Mouse (Mus musculus) heart, embryonic 15.5 days (tissue): Measurements from ENCODE around the gene Gm10277. TPM values are rescaled to one million over a fixed set of nuclear protein-coding genes. Genes with fewer than 3 reads are reported as not detected.
A peak's percentile ranks its signal among the peaks of the same experiment; 100 is the strongest.

Experiments used
- ATAC-seq: fragments of 200-750 bp; cut with Nextera tagmentation; replicated peaks from 2 replicates; pipeline ENCODE4 v1.8.0; 2017; ENCODE audit warnings: low read depth, moderate TSS enrichment; ENCODE audit not compliant: insufficient number of reproducible peaks, insufficient read depth, low FRiP score
- H3K27ac ChIP-seq: fragments of 300-500 bp; sonication (generic); 2 replicates; pipeline ENCODE4 v1.5.1; 2015; ENCODE audit warnings: mild to moderate bottlenecking, inconsistent platforms
- H3K27me3 ChIP-seq: fragments of 300-500 bp; sonication (generic); 2 replicates; pipeline ENCODE4 v1.6.1; 2015; ENCODE audit warnings: inconsistent platforms
- H3K36me3 ChIP-seq: fragments of 300-500 bp; sonication (generic); 2 replicates; pipeline ENCODE4 v1.6.1; 2015; ENCODE audit warnings: mild to moderate bottlenecking, inconsistent platforms
- H3K4me1 ChIP-seq: fragments of 300-500 bp; sonication (generic); replicated peaks from 2 replicates; pipeline ENCODE4 v1.6.1; 2015; ENCODE audit warnings: inconsistent platforms
- H3K4me2 ChIP-seq: fragments of 300-500 bp; sonication (generic); 2 replicates; pipeline ENCODE4 v1.6.1; 2015; ENCODE audit warnings: inconsistent platforms, mild to moderate bottlenecking, moderate library complexity
- H3K4me3 ChIP-seq: fragments of 300-500 bp; sonication (generic); 2 replicates; pipeline ENCODE4 v1.5.1; 2015; ENCODE audit warnings: mild to moderate bottlenecking, inconsistent platforms
- H3K9ac ChIP-seq: fragments of 300-500 bp; sonication (generic); 2 replicates; pipeline ENCODE4 v1.6.1; 2015; ENCODE audit warnings: mild to moderate bottlenecking, inconsistent platforms
- H3K9me3 ChIP-seq: fragments of 300-500 bp; sonication (generic); replicated peaks from 2 replicates; pipeline ENCODE4 v1.6.1; 2016; ENCODE audit warnings: inconsistent platforms
- WGBS: fragments of 180-500 bp; shearing (Covaris S2); methylation state at CpG from one replicate; pipeline ENCODE4 v1.1.7; 2015; ENCODE audit warnings: mixed read lengths; 5-methylcytosine and 5-hydroxymethylcytosine counted together
- polyA plus RNA-seq: library from polyadenylated mRNA; unstranded; fragments of >200 nt; fragmentation: Nextera tagmentation; extraction: Ambion mirVana; gene quantifications from 2 replicates; pipeline ENCODE4 v1.2.1, GENCODE M21; 2015

Gm10277 gene
- polyA plus RNA-seq, 1 experiment from 2014 or later = 0.93 TPM

DNA sequence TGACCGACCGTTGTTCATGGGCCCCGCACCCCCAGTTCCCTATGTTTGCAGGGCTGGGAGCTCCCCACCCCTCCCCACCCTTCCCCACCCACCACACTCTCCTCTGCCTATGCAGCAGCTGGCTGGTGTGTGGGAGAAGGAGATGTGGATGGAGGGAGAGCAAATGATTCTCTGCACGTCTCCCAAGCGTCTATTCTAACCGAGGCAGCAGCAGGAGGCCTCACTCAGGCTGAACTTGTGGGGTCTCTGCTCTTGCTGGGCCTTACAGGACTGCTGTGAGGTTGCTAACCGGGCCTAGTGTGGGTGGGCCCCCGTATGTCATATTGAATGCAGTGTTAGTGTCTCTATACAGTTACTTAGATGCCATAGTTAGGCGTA lies 12.9 kb upstream of the Gm10277 start:
- Histone ChIP-seq H3K27me3 (no peaks in the 10 kb centered on the region), H3K9me3 (no peaks in the 10 kb centered on the region), H3K36me3 (no peaks in the 10 kb centered on the region), H3K4me3 (peak overlapping the region; percentile 56), H3K9ac (peak overlapping the region; percentile 37), H3K27ac (peak overlapping the region; percentile 99), H3K4me1 (peaks cover 55% of the 10 kb centered on the region), H3K4me2 (peak overlapping the region; percentile 81)
- WGBS = 21% methylated on average over 9 of the region's 9 CpGs
- no peak for ATAC-seq

DNA sequence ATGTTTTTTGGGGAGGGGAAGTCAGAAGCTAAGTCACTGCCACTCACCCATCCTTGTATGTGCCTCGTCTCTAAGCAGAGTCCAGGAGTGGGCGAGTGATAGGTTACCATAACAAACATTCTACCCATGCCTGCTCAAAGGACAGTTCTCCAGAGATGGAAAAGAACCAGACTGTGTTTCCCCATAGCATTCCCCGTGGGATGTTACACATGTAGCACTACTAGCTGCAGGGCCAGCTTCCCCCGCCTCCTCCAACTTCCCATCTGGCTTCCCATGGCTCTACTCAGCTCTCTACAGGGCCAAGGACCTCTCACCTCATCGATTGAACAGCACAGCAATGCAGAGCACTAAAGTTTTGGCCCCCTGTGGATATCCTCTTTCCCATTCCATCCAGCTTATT lies 7.7 kb upstream of the Gm10277 start:
- no peak overlapping the region for H3K4me3 ChIP-seq
- H3K4me1 ChIP-seq = peaks cover 45% of the 10 kb centered on the region
- no peaks in the 10 kb centered on the region for H3K9me3 ChIP-seq
- no peak overlapping the region for H3K4me2 ChIP-seq
- H3K9ac ChIP-seq = no peak overlapping the region
- no peak overlapping the region for H3K27ac ChIP-seq
- H3K27me3 ChIP-seq = no peaks in the 10 kb centered on the region
- ATAC-seq = no peak
- no peaks in the 10 kb centered on the region for H3K36me3 ChIP-seq
- 67% methylated on average over 5 of the region's 5 CpGs for WGBS

DNA sequence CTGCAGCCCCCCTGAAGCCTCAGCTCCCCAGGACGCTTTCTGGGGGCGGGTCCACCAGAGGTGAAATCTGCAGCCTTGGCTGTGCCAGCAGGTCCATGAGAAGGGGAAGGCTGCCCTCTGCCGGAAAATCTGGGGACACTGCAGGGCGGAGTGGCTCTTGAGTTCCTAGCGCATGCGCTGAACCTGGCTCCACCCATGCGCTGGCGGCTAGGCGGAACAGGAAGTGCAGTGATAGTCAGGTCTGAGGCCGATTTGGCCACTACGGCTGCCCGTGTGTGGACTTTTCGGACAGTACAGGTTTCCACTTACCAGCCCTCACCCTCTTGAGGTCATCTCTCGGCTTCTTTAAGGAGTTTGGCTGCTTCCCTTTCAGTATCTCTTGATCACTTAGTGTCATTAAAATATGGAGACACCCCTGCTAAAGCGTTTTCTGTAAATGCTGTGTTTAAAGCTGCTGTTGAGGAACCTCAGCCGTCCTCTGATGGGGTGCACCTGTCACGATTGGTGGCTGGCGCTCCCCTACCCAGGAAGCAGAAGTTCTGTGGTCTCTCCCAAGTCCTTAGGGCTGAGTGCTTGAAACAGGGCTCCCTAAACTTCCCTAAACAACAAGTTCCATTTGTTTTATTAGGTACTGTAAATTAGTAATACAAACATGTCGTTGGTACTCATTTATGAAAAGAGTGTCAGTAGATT lies 5.8 kb upstream of the Gm10277 start:
- Histone ChIP-seq H3K9me3 (no peaks in the 10 kb centered on the region), H3K4me2 (peak overlapping the region; percentile 75), H3K27me3 (no peaks in the 10 kb centered on the region), H3K4me3 (peak overlapping the region; percentile 53), H3K36me3 (no peaks in the 10 kb centered on the region), H3K27ac (peak overlapping the region; percentile 89), H3K4me1 (peaks cover 45% of the 10 kb centered on the region), H3K9ac (peak overlapping the region; percentile 52)
- whole genome bisulfite sequencing = 4% methylated on average over 19 of the region's 19 CpGs
- peak; percentile 81 for ATAC-seq

DNA sequence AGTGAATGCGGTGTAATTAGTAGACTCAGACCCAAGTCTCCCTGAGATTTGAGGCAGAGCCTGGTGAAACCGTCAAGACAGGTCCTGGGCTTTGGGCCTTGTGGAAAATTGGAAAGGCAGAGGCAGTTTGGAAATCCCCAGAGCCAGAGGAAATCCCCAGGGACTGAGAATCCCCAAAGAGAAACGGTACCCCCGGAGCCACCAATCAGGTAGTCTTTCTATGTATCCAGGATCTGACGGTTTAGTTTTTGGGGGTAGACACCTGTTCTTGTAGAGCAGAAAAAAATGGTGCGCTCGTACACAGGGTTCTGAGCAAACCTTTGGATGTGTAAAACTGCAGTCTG lies 5.0 kb upstream of the Gm10277 start:
- Histone ChIP-seq H3K4me1 (peaks cover 45% of the 10 kb centered on the region), H3K9me3 (no peaks in the 10 kb centered on the region), H3K27me3 (no peaks in the 10 kb centered on the region), H3K9ac (peak overlapping the region; percentile 23; the same call in 1 of the 2 replicates), H3K27ac (peak overlapping the region; percentile 89), H3K36me3 (no peaks in the 10 kb centered on the region), H3K4me2 (peak overlapping the region; percentile 75; the same call in 1 of the 2 replicates), H3K4me3 (no peak overlapping the region)
- no peak for ATAC-seq
- 57% methylated on average over 7 of the region's 7 CpGs for WGBS

DNA sequence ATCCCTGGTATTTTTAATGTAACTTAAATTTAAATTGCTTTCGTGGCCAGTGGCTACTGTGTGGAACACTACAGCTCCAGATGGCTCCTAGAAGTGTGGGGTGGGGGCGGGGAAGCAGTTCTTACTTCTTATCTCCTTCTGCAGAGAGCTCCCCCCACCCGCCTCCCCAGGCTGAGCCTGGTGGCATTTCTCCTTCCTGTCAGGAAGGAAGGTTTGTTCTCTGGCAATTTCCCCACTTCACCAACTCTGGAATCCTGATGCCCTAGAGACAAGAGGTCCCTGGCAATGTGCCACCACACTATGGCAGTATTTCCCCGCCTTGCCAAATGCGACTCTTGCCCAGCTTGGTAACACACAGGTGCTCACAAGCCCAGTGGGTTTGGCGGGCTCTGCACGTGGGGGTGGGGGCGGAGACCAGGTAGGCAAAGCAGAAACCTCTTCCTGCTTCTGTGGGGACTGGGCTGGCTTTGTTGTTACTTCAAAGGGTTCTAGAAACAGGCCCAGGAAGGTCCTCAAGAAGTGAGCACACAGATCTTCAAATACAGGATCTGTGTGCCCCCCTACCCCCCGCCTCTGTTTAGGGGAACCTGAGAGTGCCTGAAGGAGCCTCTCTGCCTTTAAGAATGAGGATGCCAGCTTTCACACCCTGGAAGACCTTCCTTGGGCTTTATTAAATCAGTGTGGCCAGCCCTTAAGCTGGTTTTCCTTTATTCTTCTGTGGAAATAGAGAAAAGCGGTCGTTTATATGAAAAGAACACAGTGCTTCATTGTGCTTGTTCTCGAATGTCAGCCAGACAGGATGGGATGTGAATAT lies 4.4 kb upstream of the Gm10277 start:
- Histone ChIP-seq H3K9ac (0 out of 2 replicates have a peak overlapping the region, but pooled peaks have one; percentile 4), H3K36me3 (no peaks in the 10 kb centered on the region), H3K4me2 (peak overlapping the region; percentile 14), H3K27me3 (no peaks in the 10 kb centered on the region), H3K4me3 (no peak overlapping the region), H3K4me1 (peaks cover 45% of the 10 kb centered on the region), H3K9me3 (no peaks in the 10 kb centered on the region), H3K27ac (peak overlapping the region; percentile 89)
- WGBS = 28% methylated on average over 12 of the region's 12 CpGs
- no peak for ATAC-seq

DNA sequence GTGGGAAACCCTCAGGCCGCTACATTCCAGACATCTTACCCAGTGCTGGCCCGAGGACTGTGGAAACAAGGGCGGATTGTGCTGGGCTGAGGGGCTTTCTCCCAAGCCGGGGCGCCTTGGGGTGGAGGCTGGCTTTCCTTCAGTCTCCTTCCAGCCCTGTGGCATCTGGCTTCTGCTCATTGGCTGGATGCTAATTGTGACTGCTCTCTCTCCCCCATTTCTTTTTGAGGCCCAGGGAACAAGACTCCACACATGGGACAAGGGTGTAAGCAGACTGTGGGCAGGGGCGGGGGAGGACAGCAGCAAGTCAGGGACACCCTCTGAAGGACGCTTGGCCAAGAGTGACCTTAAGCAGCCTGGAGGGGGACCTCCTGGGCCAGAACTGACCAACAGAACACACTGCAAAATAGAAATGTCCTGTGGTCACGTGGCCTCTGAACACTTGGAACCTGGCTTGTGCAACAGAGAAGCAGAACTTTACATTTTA lies 3.7 kb upstream of the Gm10277 start:
- no peaks in the 10 kb centered on the region for H3K27me3 ChIP-seq
- peak overlapping the region; percentile 14; the same call in 1 of the 2 replicates for H3K4me2 ChIP-seq
- H3K4me3 ChIP-seq = no peak overlapping the region
- WGBS = 23% methylated on average over 8 of the region's 8 CpGs
- H3K27ac ChIP-seq = peak overlapping the region; percentile 89
- H3K36me3 ChIP-seq = no peaks in the 10 kb centered on the region
- H3K9ac ChIP-seq = 0 out of 2 replicates have a peak overlapping the region, but pooled peaks have one; percentile 24
- H3K4me1 ChIP-seq = peaks cover 50% of the 10 kb centered on the region
- 0 out of 2 replicates have a peak, but pooled peaks have one; percentile 40 for ATAC-seq
- H3K9me3 ChIP-seq = no peaks in the 10 kb centered on the region

DNA sequence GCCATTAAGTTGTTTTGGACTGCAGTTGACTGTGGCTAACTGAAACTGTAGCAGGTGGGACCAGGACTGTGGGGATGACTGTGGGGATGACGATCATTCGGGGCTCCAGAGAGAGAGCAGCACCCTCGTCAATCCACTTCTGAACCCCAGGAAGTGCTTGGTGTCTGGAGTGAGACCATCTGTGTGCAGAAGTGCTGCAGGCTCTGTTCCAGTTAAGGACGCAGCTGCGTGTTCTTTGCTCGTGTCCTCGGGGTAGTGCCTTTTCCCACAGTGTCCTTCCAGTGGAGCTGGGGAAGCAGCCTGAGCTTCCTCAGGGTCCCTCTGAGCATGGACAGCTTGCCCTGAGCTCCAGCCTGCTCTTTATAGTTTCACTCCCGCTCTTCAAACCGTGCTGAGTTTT lies 2.7 kb upstream of the Gm10277 start:
- no peaks in the 10 kb centered on the region for H3K27me3 ChIP-seq
- no peaks in the 10 kb centered on the region for H3K9me3 ChIP-seq
- peak overlapping the region; percentile 34 for H3K9ac ChIP-seq
- H3K27ac ChIP-seq = peak overlapping the region; percentile 89
- peak overlapping the region; percentile 26; the same call in 1 of the 2 replicates for H3K4me2 ChIP-seq
- no peaks in the 10 kb centered on the region for H3K36me3 ChIP-seq
- peaks cover 60% of the 10 kb centered on the region for H3K4me1 ChIP-seq
- WGBS = 16% methylated on average over 9 of the region's 9 CpGs
- no peak overlapping the region for H3K4me3 ChIP-seq
- ATAC-seq = no peak

DNA sequence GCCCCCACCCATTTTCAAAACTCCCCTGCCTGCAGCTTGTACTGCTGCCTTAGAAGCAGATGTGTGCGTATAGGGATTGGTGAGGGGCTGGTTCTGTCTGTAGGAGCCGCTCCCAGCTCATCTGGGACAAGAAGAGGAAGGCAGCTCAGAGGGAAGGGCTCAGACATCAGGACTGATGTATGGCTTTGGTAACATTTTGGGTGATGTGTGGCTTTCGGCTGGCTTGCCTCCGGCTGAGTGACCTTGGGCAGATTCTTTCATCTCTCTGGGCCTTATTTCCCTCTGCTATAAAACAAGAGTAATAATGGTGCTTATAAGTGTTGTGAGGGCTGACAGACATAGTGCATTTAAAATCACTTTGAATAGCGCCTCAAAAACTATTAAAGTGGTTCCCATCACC lies 2.0 kb upstream of the Gm10277 start:
- H3K27ac ChIP-seq = no peak overlapping the region
- H3K4me1 ChIP-seq = peaks cover 68% of the 10 kb centered on the region
- 92% methylated on average over 5 of the region's 5 CpGs for WGBS

DNA sequence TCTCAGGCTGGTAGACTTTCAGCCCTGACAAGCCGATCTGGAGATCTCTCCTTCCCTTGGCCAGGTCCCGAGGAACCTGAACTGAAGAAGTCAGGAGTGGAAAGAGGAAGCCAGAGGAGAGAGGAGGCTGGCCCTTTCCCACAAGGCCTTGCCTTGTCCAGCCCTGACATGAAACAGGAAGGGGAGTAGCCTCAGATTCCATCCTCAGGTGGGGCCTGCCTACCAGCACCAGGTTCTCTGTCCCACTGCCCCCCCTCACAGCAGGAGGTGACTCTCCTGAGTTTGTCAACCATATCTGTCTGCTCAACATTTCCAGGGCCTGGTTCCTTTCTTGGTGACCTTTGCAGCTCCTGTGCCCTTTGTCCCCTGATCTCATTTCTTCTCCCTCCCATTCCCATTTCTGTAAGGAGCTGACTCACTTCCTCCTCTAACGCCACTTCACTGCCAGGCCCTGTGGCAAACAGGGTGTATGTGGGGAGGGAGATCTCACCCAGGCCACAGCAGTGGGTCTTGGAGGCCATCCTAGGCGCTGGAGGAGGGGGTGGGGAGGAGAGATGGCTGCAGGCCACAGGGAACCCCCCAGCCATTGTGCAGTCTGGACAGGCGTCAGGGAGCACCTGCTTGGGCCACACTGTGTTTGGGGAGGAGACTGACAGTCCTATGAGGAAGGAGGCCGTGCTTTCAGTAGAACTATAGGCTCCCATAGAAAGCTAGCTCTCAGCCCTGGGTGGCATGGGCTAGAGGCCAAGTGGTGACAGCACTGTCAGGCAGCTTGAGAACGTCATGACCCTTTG lies 1.6 kb downstream of the Gm10277 start:
- no peaks in the 10 kb centered on the region for H3K36me3 ChIP-seq
- peak overlapping the region; percentile 38 for H3K4me2 ChIP-seq
- 22% methylated on average over 7 of the region's 7 CpGs for WGBS
- no peaks in the 10 kb centered on the region for H3K27me3 ChIP-seq
- peak overlapping the region; percentile 44 for H3K9ac ChIP-seq
- H3K4me1 ChIP-seq = peaks cover 70% of the 10 kb centered on the region
- no peaks in the 10 kb centered on the region for H3K9me3 ChIP-seq
- no peak overlapping the region for H3K4me3 ChIP-seq
- ATAC-seq = peak; percentile 16
- H3K27ac ChIP-seq = peak overlapping the region; percentile 93

More for the DNA sequence above, 2.0 kb upstream of the Gm10277 start:
- no peaks in the 10 kb centered on the region for H3K9me3 ChIP-seq
- no peak overlapping the region for H3K4me3 ChIP-seq
- H3K9ac ChIP-seq = no peak overlapping the region
- H3K27me3 ChIP-seq = no peaks in the 10 kb centered on the region
- no peak for ATAC-seq
- no peaks in the 10 kb centered on the region for H3K36me3 ChIP-seq
- no peak overlapping the region for H3K4me2 ChIP-seq

DNA sequence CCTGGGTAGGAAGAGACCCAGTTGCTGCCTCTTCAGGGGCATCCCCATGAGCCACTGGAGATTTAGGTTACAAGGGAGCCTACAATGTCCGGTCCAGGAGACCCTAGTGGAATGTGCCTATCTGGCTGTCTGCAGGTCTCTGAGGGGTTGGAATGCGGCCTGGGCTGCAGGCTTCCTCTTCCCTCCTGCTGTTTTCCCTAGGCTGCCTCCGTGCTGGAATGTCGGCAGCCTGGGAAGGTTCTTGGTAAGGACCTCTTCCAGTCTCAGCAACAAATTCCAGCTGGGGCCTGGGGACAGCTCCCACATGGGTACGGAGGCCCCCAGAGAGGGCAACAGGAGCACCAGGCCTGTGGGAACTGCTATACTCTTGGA lies 2.2 kb downstream of the Gm10277 start:
- no peaks in the 10 kb centered on the region for H3K9me3 ChIP-seq
- H3K4me3 ChIP-seq = no peak overlapping the region
- WGBS = 14% methylated on average over 5 of the region's 5 CpGs

DNA sequence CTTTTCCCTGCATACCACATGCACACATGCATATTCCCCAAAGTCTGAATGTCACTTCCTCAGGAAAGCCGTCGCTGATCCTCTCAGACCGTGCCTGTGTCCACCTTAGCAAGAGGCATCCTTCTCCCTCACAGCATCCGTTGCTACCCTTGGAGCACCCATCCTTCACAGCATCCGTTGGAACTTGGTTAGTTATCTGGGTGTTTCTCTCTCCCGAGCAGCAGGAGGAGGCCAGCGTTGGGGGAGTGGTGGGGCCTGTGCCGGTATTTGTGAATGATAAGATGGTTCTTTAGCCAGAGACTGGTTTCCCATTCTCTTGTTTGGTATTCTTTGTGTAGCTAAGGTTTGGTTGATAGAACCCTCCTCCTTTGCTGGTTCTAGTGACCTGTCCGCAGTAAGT lies 2.7 kb downstream of the Gm10277 start:
- no peak overlapping the region for H3K9ac ChIP-seq
- H3K27me3 ChIP-seq = no peaks in the 10 kb centered on the region
- 33% methylated on average over 9 of the region's 9 CpGs for WGBS
- H3K4me2 ChIP-seq = peak overlapping the region; percentile 38
- ATAC-seq = no peak
- H3K4me3 ChIP-seq = no peak overlapping the region
- H3K27ac ChIP-seq = peak overlapping the region; percentile 93
- H3K9me3 ChIP-seq = no peaks in the 10 kb centered on the region
- peaks cover 68% of the 10 kb centered on the region for H3K4me1 ChIP-seq
- H3K36me3 ChIP-seq = no peaks in the 10 kb centered on the region

More for the DNA sequence above, 2.2 kb downstream of the Gm10277 start:
- Histone ChIP-seq H3K4me2 (peak overlapping the region; percentile 38), H3K27me3 (no peaks in the 10 kb centered on the region), H3K4me1 (peaks cover 70% of the 10 kb centered on the region), H3K9ac (no peak overlapping the region), H3K27ac (peak overlapping the region; percentile 93), H3K36me3 (no peaks in the 10 kb centered on the region)
- ATAC-seq = peak; percentile 19; the same call in 1 of the 2 replicates
